Mouse (Mus musculus) heart, adult 2 months (tissue): ENCODE data around the gene Olfr270. TPM values are rescaled to one million over a fixed set of nuclear protein-coding genes. Genes with fewer than 3 reads are reported as not detected.

Source experiments
- DNase-seq, 2 experiments: peaks; one replicate each; pipeline ENCODE4 v3.0.0; 2021
- H3K27ac ChIP-seq: fragments of 200-600 bp; 2 replicates; pipeline ENCODE4 v1.8.1; 2022
- H3K27me3 ChIP-seq: fragments of 200-500 bp; 2 replicates; pipeline ENCODE4 v1.6.1; 2012; ENCODE audit warnings: mild to moderate bottlenecking, low read length, inconsistent platforms, mixed read lengths; ENCODE audit not compliant: control insufficient read depth, insufficient read depth
- H3K36me3 ChIP-seq: fragments of 200-500 bp; 2 replicates; pipeline ENCODE4 v1.6.1; 2012; ENCODE audit warnings: low read length, inconsistent platforms; ENCODE audit not compliant: control insufficient read depth, insufficient read depth
- H3K4me1 ChIP-seq: fragments of 200-500 bp; 2 replicates; pipeline ENCODE4 v1.6.1; 2011; ENCODE audit warnings: low read length; ENCODE audit not compliant: control insufficient read depth, insufficient read depth
- H3K4me3 ChIP-seq: fragments of 200-600 bp; 2 replicates; pipeline ENCODE4 v1.8.1; 2022
- H3K79me2 ChIP-seq: fragments of 200-500 bp; replicated peaks from 2 replicates; pipeline ENCODE4 v1.6.1; 2012; ENCODE audit warnings: mild to moderate bottlenecking, inconsistent platforms, low read length, moderate library complexity, mixed read lengths; ENCODE audit not compliant: control insufficient read depth, insufficient read depth
- H3K9ac ChIP-seq: fragments of 200-500 bp; 2 replicates; pipeline ENCODE4 v1.6.1; 2012; ENCODE audit warnings: low read depth, mild to moderate bottlenecking, control low read depth, inconsistent platforms, low read length, mixed read lengths
- CTCF ChIP-seq: fragments of 200-600 bp; IDR thresholded peaks from 2 replicates; pipeline ENCODE4 v1.8.1; 2022; ENCODE audit warnings: antibody characterized with exemption, mild to moderate bottlenecking, moderate library complexity
- EP300 ChIP-seq: fragments of 200-500 bp; IDR thresholded peaks from 2 replicates; pipeline ENCODE4 v1.6.1; 2011; ENCODE audit warnings: low read depth, low read length, control low read depth; ENCODE audit not compliant: insufficient read depth
- POLR2A ChIP-seq: fragments of 200-500 bp; IDR thresholded peaks from 2 replicates; pipeline ENCODE4 v1.6.1; 2011; ENCODE audit warnings: mild to moderate bottlenecking, low read depth, low read length, control low read depth; ENCODE audit not compliant: insufficient read depth
- WGBS: fragments of 180-500 bp; shearing (Covaris S2); methylation state at CpG from one replicate; pipeline ENCODE4 v1.1.7; 2018; 5-methylcytosine and 5-hydroxymethylcytosine counted together
- intact Hi-C: fragments of 180-260 bp; cut with DNase I; formaldehyde crosslinking; loops from one replicate; pipeline ENCODE4 v1.15.1; 2025
- polyA plus RNA-seq: library from polyadenylated mRNA; depleted of rRNA; stranded (reverse); fragments of >200 nt; gene quantifications from 2 replicates; pipeline ENCODE4 v1.2.3, GENCODE M21; 2012; rRNA removed
- total RNA-seq, 2 experiments: library from RNA; stranded (reverse); gene quantifications; 2 replicates each; pipeline ENCODE4 v1.2.3; 2021

The Olfr270 gene
- total and polyA plus RNA-seq, 3 experiments: not detected

- H3K9ac ChIP-seq: no peak overlapping the region
- H3K36me3 ChIP-seq: no peaks in the 10 kb centered on the region
- TF ChIP-seq EP300 (no peak), POLR2A (no peak), CTCF (no peak)
- H3K27me3 ChIP-seq: no peaks in the 10 kb centered on the region
- no peak for DNase-seq
- H3K4me1 ChIP-seq: no peaks in the 10 kb centered on the region
- no peak overlapping the region for H3K4me3 ChIP-seq
- intact Hi-C loops: no loop called here
- no peaks in the 10 kb centered on the region for H3K79me2 ChIP-seq
- 85% methylated on average over 1 of the region's 1 CpGs for WGBS
- H3K27ac ChIP-seq: no peak overlapping the region
These were observed 54.0 kb downstream of the Olfr270 start for GRCm38 (mm10) chr4:53018392-53018791.

Other genes with a start within 250 kb of the Olfr270 start
- gene Olfr275, start 149.9 kb upstream of the Olfr270 start, total RNA-seq: not detected
- not detected in 2 replicates for gene Olfr275, start 149.9 kb upstream of the Olfr270 start, polyA plus RNA-seq
- gene Olfr273, start 105.3 kb upstream of the Olfr270 start, total RNA-seq: not detected
- gene Olfr273, start 105.3 kb upstream of the Olfr270 start, polyA plus RNA-seq: not detected in 2 replicates
- gene Olfr272, start 45.4 kb upstream of the Olfr270 start, total RNA-seq: not detected
- not detected in 2 replicates for gene Olfr272, start 45.4 kb upstream of the Olfr270 start, polyA plus RNA-seq
- not detected for gene Nipsnap3a, start 24.7 kb downstream of the Olfr270 start, total RNA-seq
- not detected in 2 replicates for gene Nipsnap3a, start 24.7 kb downstream of the Olfr270 start, polyA plus RNA-seq
- gene Nipsnap3b, start 47.3 kb downstream of the Olfr270 start, total RNA-seq: 1 to 10 TPM; 4.6 to 5.3 TPM
- gene Nipsnap3b, start 47.3 kb downstream of the Olfr270 start, polyA plus RNA-seq: 6.7 and 11.0 TPM in 2 replicates
- gene Abca1, start 195.3 kb downstream of the Olfr270 start, total RNA-seq: 10 to 100 TPM; 13.1 to 23.5 TPM
- 4.2 and 8.4 TPM in 2 replicates for gene Abca1, start 195.3 kb downstream of the Olfr270 start, polyA plus RNA-seq